Mouse (Mus musculus) kidney, adult 2 months (tissue): ENCODE results near the gene Ttpal.

ENCODE experiments used
- CTCF ChIP-seq: fragments of 200-500 bp; conservative IDR thresholded peaks from 2 replicates; pipeline ENCODE4 v1.5.1; 2011; ENCODE audit warnings: low read depth, mild to moderate bottlenecking, control low read depth, low read length, moderate library complexity, mixed read lengths; ENCODE audit not compliant: insufficient read depth, insufficient read length
- POLR2A ChIP-seq: fragments of 200-500 bp; IDR thresholded peaks from one replicate; pipeline ENCODE4 v1.6.1; 2011; ENCODE audit warnings: low read depth, low read length, control low read depth

DNA sequence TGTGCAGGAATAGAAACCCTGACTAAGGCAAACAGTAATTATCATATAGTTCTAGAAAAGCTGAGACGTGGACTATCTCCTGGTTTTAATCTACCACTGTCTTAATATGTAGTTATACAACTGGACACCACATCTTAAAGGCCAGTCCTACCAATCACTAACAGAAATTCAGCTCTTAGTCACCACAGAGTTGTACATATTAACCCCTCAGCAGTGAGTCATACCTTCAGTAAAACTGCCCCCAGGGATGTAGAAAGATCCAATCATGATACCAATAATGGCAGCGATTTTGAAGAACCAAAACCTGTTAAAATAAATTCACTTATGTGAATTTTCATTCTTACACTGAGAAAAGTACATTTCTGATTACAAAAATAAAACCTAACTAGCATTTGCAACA lies 32.1 kb downstream of the Ttpal start:
- no peak for TF ChIP-seq POLR2A
- no peak for TF ChIP-seq CTCF
